In genomic region chr6:134182301-134182948, GRCm38 (mm10) we compare ENCODE assay signal across 8 mouse cellular contexts.
DNase-seq lines count a peak whose midpoint lies in the region; ATAC-seq and TF ChIP-seq lines count a peak whose summit lies in the region.
"Had no signal": no experiment of that assay in that cellular context is flagged by ENCODE, and none has a peak within 500 bp of the region (broad histone marks: within the 10 kb centered on the region; RNA-seq: fewer than 3 reads in every experiment).

No protein-coding gene starts in this region.

- no peaks in the 10 kb centered on the region for H3K36me3 ChIP-seq in liver, embryonic 11.5 days (ENCODE audit: control insufficient read depth, insufficient read depth, low read length)
- H3K36me3 ChIP-seq: forebrain, embryonic 12.5 days had no signal

- peak; percentile 49 for ATAC-seq in liver, embryonic 11.5 days (replicated peaks; ENCODE audit: low FRiP score)
- no peak for ATAC-seq in activated CD4-positive, CD25-positive, alpha-beta regulatory T cell, adult 4 months

- WGBS in liver, embryonic 11.5 days = 50% methylated on average over 17 of the region's 17 CpGs

- H3K9me3 ChIP-seq in liver, embryonic 11.5 days (ENCODE audit: control insufficient read depth, low read length) = no peaks in the 10 kb centered on the region
- H3K9me3 ChIP-seq: forebrain, embryonic 12.5 days had no signal

- no peak overlapping the region for H3K9ac ChIP-seq in liver, embryonic 11.5 days (ENCODE audit: low read depth, low read length)
- H3K9ac ChIP-seq: forebrain, embryonic 12.5 days had no signal

- no peak overlapping the region for H3K27ac ChIP-seq in liver, embryonic 11.5 days (ENCODE audit: low read depth, low read length)
- H3K27ac ChIP-seq in gastrocnemius, adult 2 months = peak overlapping the region; percentile 95
- H3K27ac ChIP-seq: forebrain, embryonic 12.5 days had no signal

- no peak for TF ChIP-seq CTCF in gastrocnemius, adult 2 months (IDR thresholded peaks at IDR 0.05)

- H3K4me2 ChIP-seq in liver, embryonic 11.5 days = peak overlapping the region; percentile 28; the same call in 1 of the 2 replicates
- H3K4me2 ChIP-seq: forebrain, embryonic 12.5 days had no signal

- no peak overlapping the region for H3K4me3 ChIP-seq in liver, embryonic 11.5 days (ENCODE audit: low read depth, low read length)
- H3K4me3 ChIP-seq in gastrocnemius, adult 2 months = peak overlapping the region; percentile 60
- H3K4me3 ChIP-seq: forebrain, embryonic 12.5 days had no signal

- peaks cover 32% of the 10 kb centered on the region for H3K4me1 ChIP-seq in liver, embryonic 11.5 days (replicated peaks; ENCODE audit: control insufficient read depth, insufficient read depth, low read length)
- H3K4me1 ChIP-seq: forebrain, embryonic 12.5 days had no signal

- DNase-seq in liver, embryonic 11.5 days (ENCODE audit: low spot score) = no peak
- DNase-seq in liver = no peak
- peak; percentile 88 for DNase-seq in gastrocnemius, adult 2 months
- DNase-seq in heart, postnatal 4 days = peak; percentile 51
- peak; percentile 84 for DNase-seq in skeletal muscle tissue, adult 2 months (ENCODE audit: low read depth, low spot score)
- no peak for DNase-seq in cerebellum, adult 9-11 months

- H3K27me3 ChIP-seq in liver, embryonic 11.5 days (replicated peaks; ENCODE audit: control insufficient read depth, insufficient read depth, low read length) = no peaks in the 10 kb centered on the region
- H3K27me3 ChIP-seq: forebrain, embryonic 12.5 days had no signal

- intact Hi-C loops in gastrocnemius, adult 2 months (cut with DNase I) = loop anchor here (10.0 kb wide), 1 partner anchor 148 kb away; the partner anchor contains the start of gene Etv6

Comparison
In these comparisons a context has a peak if more than half of its experiments do, and no peak if none do; other contexts are left out.
1. DNase-seq: peak in gastrocnemius, adult 2 months (single experiment), heart, postnatal 4 days (single experiment) and skeletal muscle tissue, adult 2 months (single experiment); none in liver, embryonic 11.5 days (single experiment), liver (single experiment) and cerebellum, adult 9-11 months (single experiment).